22 mouse cellular contexts compared by ENCODE assay signal in genomic region chr3:71296541-71296940, GRCm38 (mm10).
DNase-seq lines count a peak whose midpoint lies in the region; ATAC-seq and TF ChIP-seq lines count a peak whose summit lies in the region.
"Had no signal": no experiment of that assay in that cellular context is flagged by ENCODE, and none has a peak within 500 bp of the region (broad histone marks: within the 10 kb centered on the region; RNA-seq: fewer than 3 reads in every experiment).

No protein-coding gene starts in this region.

- H3K9ac ChIP-seq in intestine, embryonic 15.5 days: no peak overlapping the region
- H3K9ac ChIP-seq in intestine, embryonic 16.5 days (ENCODE audit: low read depth, low read length): no peak overlapping the region
- H3K9ac ChIP-seq in intestine, postnatal 0 days (ENCODE audit: low read depth, low read length): no peak overlapping the region
- no peak overlapping the region for H3K9ac ChIP-seq in kidney, embryonic 16.5 days (replicated peaks; ENCODE audit: low read length)

- H3K27ac ChIP-seq in intestine, embryonic 15.5 days: no peak overlapping the region
- no peak overlapping the region for H3K27ac ChIP-seq in intestine, embryonic 16.5 days (ENCODE audit: low read length)
- H3K27ac ChIP-seq in intestine, postnatal 0 days (ENCODE audit: low read depth, low read length): no peak overlapping the region
- no peak overlapping the region for H3K27ac ChIP-seq in kidney, embryonic 16.5 days (ENCODE audit: low read length)

- no peaks in the 10 kb centered on the region for H3K27me3 ChIP-seq in intestine, embryonic 15.5 days (replicated peaks)
- H3K27me3 ChIP-seq in intestine, embryonic 16.5 days (replicated peaks; ENCODE audit: control insufficient read depth, insufficient read depth, low read length): no peaks in the 10 kb centered on the region
- H3K27me3 ChIP-seq in intestine, postnatal 0 days (replicated peaks; ENCODE audit: control insufficient read depth, insufficient read depth, low read length): no peaks in the 10 kb centered on the region
- no peaks in the 10 kb centered on the region for H3K27me3 ChIP-seq in kidney, embryonic 16.5 days (ENCODE audit: insufficient read depth, low read length)
- H3K27me3 ChIP-seq: CH12.LX, Patski had no signal

- no peak for TF ChIP-seq CTCF in intestine, postnatal 0 days (IDR thresholded peaks at IDR 0.05; ENCODE audit: low read depth)

- H3K4me1 ChIP-seq in intestine, embryonic 15.5 days (replicated peaks): no peaks in the 10 kb centered on the region
- no peaks in the 10 kb centered on the region for H3K4me1 ChIP-seq in intestine, embryonic 16.5 days (ENCODE audit: control insufficient read depth, insufficient read depth, low read length)
- H3K4me1 ChIP-seq in intestine, postnatal 0 days (replicated peaks; ENCODE audit: control insufficient read depth, insufficient read depth, low read length): no peaks in the 10 kb centered on the region
- H3K4me1 ChIP-seq in kidney, embryonic 16.5 days (ENCODE audit: insufficient read depth, low read length): no peaks in the 10 kb centered on the region

- no peaks in the 10 kb centered on the region for H3K36me3 ChIP-seq in intestine, embryonic 15.5 days
- no peaks in the 10 kb centered on the region for H3K36me3 ChIP-seq in intestine, embryonic 16.5 days (ENCODE audit: control insufficient read depth, insufficient read depth, low read length)
- H3K36me3 ChIP-seq in intestine, postnatal 0 days (ENCODE audit: control insufficient read depth, insufficient read depth): no peaks in the 10 kb centered on the region
- no peaks in the 10 kb centered on the region for H3K36me3 ChIP-seq in kidney, embryonic 16.5 days (ENCODE audit: insufficient read depth, low read length)
- H3K36me3 ChIP-seq: G1E had no signal

- no peak overlapping the region for H3K4me3 ChIP-seq in intestine, embryonic 15.5 days (replicated peaks)
- no peak overlapping the region for H3K4me3 ChIP-seq in intestine, embryonic 16.5 days (ENCODE audit: low read length)
- H3K4me3 ChIP-seq in intestine, postnatal 0 days (ENCODE audit: low read depth, low read length): no peak overlapping the region
- no peak overlapping the region for H3K4me3 ChIP-seq in kidney, embryonic 16.5 days (ENCODE audit: low read length)

- ATAC-seq in intestine, embryonic 15.5 days: peak; percentile 79
- peak; percentile 85 for ATAC-seq in intestine, embryonic 16.5 days
- ATAC-seq in intestine, postnatal 0 days: peak; percentile 90
- no peak for ATAC-seq in kidney, embryonic 16.5 days (ENCODE audit: low FRiP score, low TSS enrichment)
- ATAC-seq: activated CD4-positive, CD25-positive, alpha-beta regulatory T cell, adult 4 months; CD4-positive, CD25-positive, alpha-beta regulatory T cell, adult 4 months; Patski had no signal

- 73% methylated on average over 1 of the region's 1 CpGs for WGBS in intestine, embryonic 15.5 days
- 65% methylated on average over 1 of the region's 1 CpGs for WGBS in intestine, embryonic 16.5 days
- WGBS in intestine, postnatal 0 days: 36% methylated on average over 1 of the region's 1 CpGs
- WGBS in kidney, embryonic 16.5 days: 87% methylated on average over 1 of the region's 1 CpGs

- DNase-seq in c-Kit-positive CD71-positive TER-119-positive erythroid progenitor cells, embryonic 14.5 days (ENCODE audit: low spot score): no peak
- DNase-seq in urinary bladder, postnatal 25 days (ENCODE audit: low spot score): no peak
- DNase-seq: adrenal gland, adult 2 months; adrenal gland, adult 8-10 months; adrenal gland, postnatal 10 days; adrenal gland, postnatal 14 days; adrenal gland, postnatal 25 days; adrenal gland, postnatal 36 days; B cell, adult 2 months; cerebellum, adult 11 months; cerebellum, adult 11-12 months; cerebellum, adult 18-20 months; cerebellum, adult 2 months had no signal

- H3K4me2 ChIP-seq in intestine, embryonic 15.5 days (replicated peaks): no peak overlapping the region
- H3K4me2 ChIP-seq in intestine, embryonic 16.5 days (ENCODE audit: low read depth, low read length): no peak overlapping the region
- no peak overlapping the region for H3K4me2 ChIP-seq in intestine, postnatal 0 days (replicated peaks; ENCODE audit: low read depth)
- H3K4me2 ChIP-seq in kidney, embryonic 16.5 days (replicated peaks; ENCODE audit: low read depth, low read length): no peak overlapping the region

- no peaks in the 10 kb centered on the region for H3K9me3 ChIP-seq in intestine, embryonic 15.5 days
- no peaks in the 10 kb centered on the region for H3K9me3 ChIP-seq in intestine, embryonic 16.5 days (ENCODE audit: control insufficient read depth, low read length)
- H3K9me3 ChIP-seq in intestine, postnatal 0 days (ENCODE audit: control insufficient read depth): no peaks in the 10 kb centered on the region
- H3K9me3 ChIP-seq in kidney, embryonic 16.5 days (ENCODE audit: low read length): no peaks in the 10 kb centered on the region
- H3K9me3 ChIP-seq: G1E had no signal
